In genomic region chr1:164956725-164957399, GRCm38 (mm10) we compare ENCODE assay signal across 18 mouse cellular contexts. TPM values are rescaled to one million over a fixed set of nuclear protein-coding genes. Genes with fewer than 3 reads are reported as not detected.
"Had no signal": no experiment of that assay in that cellular context is flagged by ENCODE, and none has a peak within 500 bp of the region (broad histone marks: within the 10 kb centered on the region; RNA-seq: fewer than 3 reads in every experiment).

No protein-coding gene starts in this region.

- H3K27ac ChIP-seq: limb, embryonic 15.5 days; liver, embryonic 14.5 days; midbrain, embryonic 15.5 days had no signal

- H3K4me2 ChIP-seq: limb, embryonic 15.5 days; midbrain, embryonic 11.5 days; midbrain, embryonic 15.5 days had no signal

- H3K9ac ChIP-seq: limb, embryonic 15.5 days; liver, embryonic 14.5 days; midbrain, embryonic 15.5 days had no signal

- H3K36me3 ChIP-seq: limb, embryonic 15.5 days; midbrain, embryonic 15.5 days had no signal

- ATAC-seq: inflammation-experienced regulatory T-cells, adult 6 months; midbrain, embryonic 15.5 days had no signal

- H3K9me3 ChIP-seq: limb, embryonic 15.5 days; megakaryocyte, embryonic 14.5 days; midbrain, embryonic 15.5 days had no signal

- H3K4me3 ChIP-seq: limb, embryonic 15.5 days; megakaryocyte, embryonic 14.5 days; midbrain, embryonic 15.5 days had no signal

- H3K27me3 ChIP-seq: limb, embryonic 15.5 days; megakaryocyte, embryonic 14.5 days; midbrain, embryonic 15.5 days had no signal

- H3K4me1 ChIP-seq: limb, embryonic 15.5 days; midbrain, embryonic 15.5 days had no signal

- DNase-seq: kidney, postnatal 14 days; lung, adult 18-20 months; lung, postnatal 36 days; right cerebral cortex, postnatal 14 days; thymus, postnatal 36 days had no signal

RNA-seq across cellular contexts. Expression of gene Xcl1, which starts 21.5 kb away (rescaled TPM):
- total RNA-seq: layer of hippocampus, postnatal 14 days; left cerebral cortex, adult 18-20 months; left cerebral cortex, postnatal 25 days had no signal
- polyA plus RNA-seq: kidney, embryonic 14.5 days; limb, embryonic 11.5 days; limb, embryonic 15.5 days; liver, embryonic 14.5 days; midbrain, embryonic 11.5 days; midbrain, embryonic 15.5 days; neural tube, embryonic 14.5 days; stomach, embryonic 16.5 days had no signal
